Mouse (Mus musculus) left cerebral cortex, adult 6 months (tissue): ENCODE measurements around the gene Tab3. TPM values are rescaled to one million over a fixed set of nuclear protein-coding genes. Genes with fewer than 3 reads are reported as not detected.

Experiments used
- long read RNA-seq, 2 experiments: library from polyadenylated mRNA; unstranded; transcript quantifications; one replicate each; pipeline ENCODE4 v2.0.0; 2019 to 2020
- polyA plus RNA-seq: library from polyadenylated mRNA; unstranded; fragments of <200 nt; fragmentation: Nextera tagmentation; gene quantifications from 2 replicates; pipeline ENCODE4 v1.2.3, GENCODE M21; 2021

Gene Tab3
- 1.6 and 2.7 TPM in 2 replicates for polyA plus RNA-seq
- long read RNA-seq, experiment 1, partial matches to known transcripts, result 4 of 4 reads
- long read RNA-seq, experiment 1, other reads (novel, unspliced or antisense), result 0 of 4 reads
- long read RNA-seq, experiment 2, partial matches to known transcripts, result 1 of 5 reads
- long read RNA-seq, experiment 2, other reads (novel, unspliced or antisense), result 4 of 5 reads

DNA sequence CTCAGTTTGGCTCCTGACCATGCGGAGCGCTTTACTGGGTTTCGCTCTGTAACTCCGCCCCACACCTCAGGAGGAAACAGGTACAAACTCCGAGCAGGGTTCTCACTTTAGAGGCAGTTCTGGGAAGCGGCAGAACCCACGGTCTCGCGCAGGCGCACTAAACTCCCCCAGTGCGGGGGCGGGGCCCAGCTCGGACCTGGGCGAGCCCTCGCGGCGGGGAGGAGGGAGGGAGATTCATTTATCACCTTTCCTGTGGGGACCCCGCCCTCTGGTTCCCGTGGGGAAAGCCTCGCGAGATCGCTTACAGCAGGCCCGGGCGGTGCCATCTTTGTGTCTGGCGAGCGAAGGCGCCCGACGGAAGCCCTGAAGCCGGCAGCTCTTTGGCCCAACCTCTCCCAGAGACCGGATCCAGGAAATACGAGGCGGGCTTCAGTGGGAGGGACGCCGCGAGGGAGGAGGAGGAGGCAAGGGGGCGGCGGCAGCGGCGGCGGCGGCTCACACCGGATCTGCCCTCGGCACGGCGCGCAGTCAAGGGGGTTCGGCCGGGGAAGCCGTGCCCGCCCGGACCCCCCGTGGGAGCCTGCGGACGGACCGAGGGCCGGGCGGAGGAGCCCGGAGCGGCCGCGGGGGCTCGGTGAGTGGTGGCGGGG lies at the start of gene Tab3:
Tab3 (plus strand) TSS at position 491 of the 650 bp plus-strand sequence.

Other genes starting within 250 kb of the Tab3 start
- 9.5 and 12.3 TPM in 2 replicates for gene Gk, start 202.8 kb downstream of the Tab3 start, polyA plus RNA-seq